Mouse (Mus musculus): ENCODE results near the gene Pcnp.
"Not testable (repeated sequence)": the region's sequence is repeated elsewhere in the genome, so short reads cannot be mapped to it uniquely, and the experiment has no call there.

DNA sequence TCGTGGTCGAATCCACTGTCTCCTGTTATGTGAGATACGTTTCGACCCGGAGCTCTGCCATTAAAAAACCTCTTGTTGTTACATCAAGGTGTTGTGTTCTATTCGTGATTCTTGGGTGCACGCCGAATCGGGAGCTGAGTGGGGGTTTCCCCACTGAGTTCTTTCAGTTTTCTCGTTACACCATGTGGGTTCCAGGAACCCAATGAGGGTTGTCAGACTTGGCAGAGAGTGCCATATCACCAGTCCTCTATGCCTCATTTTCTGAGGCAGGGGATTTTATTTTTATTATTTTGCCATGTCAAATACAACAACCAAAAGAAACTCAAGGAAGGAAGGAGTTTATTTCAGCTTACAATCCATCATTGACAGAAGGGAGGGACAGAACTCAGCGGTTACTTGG lies 66.5 kb downstream of the Pcnp start:
- not testable (repeated sequence) for TF ChIP-seq POLR2A (IDR thresholded peaks at IDR 0.05; ENCODE audit: borderline replicate concordance, extremely low read depth, low read depth, low read length); CTCF (IDR thresholded peaks at IDR 0.05; ENCODE audit: insufficient read depth, low read length)

Data from lung, adult 2 months (tissue).